8 mouse cellular contexts compared by ENCODE assay signal in the genomic region with DNA sequence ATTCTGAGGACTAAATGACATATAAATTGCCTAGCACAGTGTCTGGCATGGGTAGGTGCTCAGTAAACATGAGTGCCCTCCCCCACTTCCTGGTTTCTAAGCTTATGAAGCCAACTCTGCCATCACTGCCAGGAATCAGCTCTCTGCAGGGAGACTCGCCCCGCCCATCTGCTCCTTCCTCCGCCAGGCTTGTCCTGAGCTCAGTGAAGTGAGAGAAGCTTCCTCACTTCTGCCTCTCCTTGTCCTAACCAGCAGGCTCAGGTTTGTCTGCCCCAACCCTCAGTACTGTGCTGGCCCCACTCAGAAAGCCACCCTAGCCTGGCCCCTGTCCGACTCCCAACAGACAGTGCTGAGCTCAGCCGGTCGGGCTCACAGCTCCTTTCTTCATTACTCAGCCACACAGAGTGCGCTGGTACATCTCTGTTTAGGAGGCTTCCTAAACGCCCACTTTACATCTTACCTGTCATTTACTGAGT. TPM values are rescaled to one million over a fixed set of nuclear protein-coding genes. Genes with fewer than 3 reads are reported as not detected.
DNase-seq lines count a peak whose midpoint lies in the region; TF ChIP-seq lines count a peak whose summit lies in the region.

No protein-coding gene starts in this region.

- peaks cover 6% of the 10 kb centered on the region; the same call in 1 of the 2 replicates for H3K79me2 ChIP-seq in liver, adult 2 months (ENCODE audit: control insufficient read depth, insufficient read depth, low read length)

- WGBS in liver, adult 2 months, result 42% methylated on average over 8 of the region's 8 CpGs

- H3K27me3 ChIP-seq in liver, adult 2 months (ENCODE audit: control insufficient read depth, insufficient read depth, low read length), result no peaks in the 10 kb centered on the region

- peak overlapping the region; percentile 20 for H3K27ac ChIP-seq in liver, adult 2 months (replicated peaks; ENCODE audit: insufficient read depth, low read depth, low read length)

- peaks cover 10% of the 10 kb centered on the region for H3K4me1 ChIP-seq in liver, adult 2 months (ENCODE audit: control insufficient read depth, insufficient read depth, low read length)

- H3K9ac ChIP-seq in liver, adult 2 months (ENCODE audit: low read depth, low read length), result no peak overlapping the region

- TF ChIP-seq POLR2A in liver, adult 2 months (IDR thresholded peaks at IDR 0.05; ENCODE audit: extremely low read depth, insufficient read depth, low read length), result no peak

- H3K4me3 ChIP-seq in liver, adult 2 months (ENCODE audit: insufficient read depth, low read depth, low read length), result no peak overlapping the region

- no peak for TF ChIP-seq CTCF in liver, adult 2 months (IDR thresholded peaks at IDR 0.05; ENCODE audit: low read depth, low read length)

- intact Hi-C loops in gastrocnemius, postnatal 14 days (cut with DNase I; ENCODE audit: low total_unique reads), result no loop called here

- DNase-seq in urinary bladder, postnatal 25 days (ENCODE audit: low spot score), result peak; percentile 40
- DNase-seq in urinary bladder, adult 2 months (ENCODE audit: low spot score), result no peak
- peak; percentile 88 for DNase-seq in cerebellum, adult 11 months
- DNase-seq in gastrocnemius, postnatal 14 days, result peak; percentile 70
- peak; percentile 64 for DNase-seq in kidney, adult 9 months
- DNase-seq in liver, adult 2 months (ENCODE audit: extremely low read depth, low read depth, low spot score), result peak; percentile 58
- peak; percentile 39 for DNase-seq in ovary, postnatal 14 days (ENCODE audit: low spot score)
- no peak for DNase-seq in retina, postnatal 1 day

- no peaks in the 10 kb centered on the region for H3K36me3 ChIP-seq in liver, adult 2 months (ENCODE audit: control insufficient read depth, insufficient read depth, low read length)

RNA-seq across cellular contexts. Expression of gene Crtc3, which starts 59.9 kb away (rescaled TPM):
- polyA plus RNA-seq in urinary bladder, adult 2 months (2012; rRNA removed), result 12.0 and 16.4 TPM in 2 replicates
- 10 to 100 TPM; 14.7 to 15.3 TPM for total RNA-seq in gastrocnemius, postnatal 14 days (2021)
- 3.0 and 5.4 TPM in 2 replicates for total RNA-seq in liver, adult 2 months (2014; rRNA removed)
- polyA plus RNA-seq in liver, adult 2 months (2012; rRNA removed), result 8.7 and 12.9 TPM in 2 replicates

Comparison
In these comparisons a context has a peak if more than half of its experiments do, and no peak if none do; other contexts are left out.
1. DNase-seq: peak in urinary bladder, postnatal 25 days (single experiment), cerebellum, adult 11 months (single experiment), gastrocnemius, postnatal 14 days (single experiment), kidney, adult 9 months (single experiment), liver, adult 2 months (single experiment) and ovary, postnatal 14 days (single experiment); none in urinary bladder, adult 2 months (single experiment) and retina, postnatal 1 day (single experiment).